Mouse (Mus musculus): Measurements from ENCODE around the gene Itpr1. TPM values are rescaled to one million over a fixed set of nuclear protein-coding genes. Genes with fewer than 3 reads are reported as not detected.

Itpr1 gene
- polyA plus RNA-seq, 1 experiment from 2014 or later, result 3.5 TPM

DNA sequence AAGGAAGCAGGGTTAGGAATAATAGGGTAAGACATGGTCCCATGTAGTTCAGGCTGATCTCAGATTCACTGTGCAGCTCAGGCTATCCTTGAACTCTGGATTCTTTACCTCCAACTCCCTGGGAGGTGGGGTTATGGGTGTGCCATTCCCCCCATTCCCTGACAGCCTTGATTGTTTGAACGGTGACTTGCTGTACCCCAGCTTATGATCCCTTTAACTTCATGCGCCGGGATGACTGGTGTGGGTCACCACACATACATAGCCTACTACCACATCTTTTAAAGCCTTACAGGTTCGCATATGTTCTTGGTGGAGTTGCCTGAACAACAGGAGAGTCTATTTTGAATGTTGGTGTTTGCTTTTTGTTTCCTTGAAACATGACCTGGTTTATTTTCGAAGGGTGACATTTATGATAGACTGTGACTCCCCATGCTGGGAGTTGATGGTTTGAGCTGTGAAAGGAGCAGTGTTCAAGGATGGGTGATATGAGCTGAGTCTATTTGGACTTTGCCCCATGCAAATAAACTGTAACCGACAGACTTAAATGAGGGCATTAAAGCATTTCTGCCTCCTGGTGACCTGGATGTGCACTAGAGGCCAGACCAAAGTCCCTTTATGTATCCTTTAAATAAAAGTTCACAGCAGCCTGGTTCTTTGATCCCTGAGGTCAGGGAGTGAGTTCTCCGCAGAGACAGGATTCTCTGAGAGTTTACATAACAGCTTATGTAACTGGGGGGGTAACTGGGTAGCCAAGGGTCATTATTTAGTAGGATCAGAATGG lies 273.5 kb downstream of the Itpr1 start:
- no peaks in the 10 kb centered on the region for H3K27me3 ChIP-seq (ENCODE audit: control insufficient read depth, insufficient read depth, low read length)
- no peak overlapping the region for H3K4me2 ChIP-seq (ENCODE audit: low read depth, low read length)
- no peak overlapping the region for H3K4me3 ChIP-seq (ENCODE audit: low read depth, low read length)
- H3K9me3 ChIP-seq (ENCODE audit: control insufficient read depth, low read length), result no peaks in the 10 kb centered on the region
- 87% methylated on average over 7 of the region's 7 CpGs for WGBS
- no peaks in the 10 kb centered on the region for H3K4me1 ChIP-seq (ENCODE audit: control insufficient read depth, insufficient read depth, low read length)
- ATAC-seq (ENCODE audit: low read depth), result no peak
- no peaks in the 10 kb centered on the region for H3K36me3 ChIP-seq (ENCODE audit: control insufficient read depth, insufficient read depth, low read length)
- no peak overlapping the region for H3K9ac ChIP-seq (replicated peaks; ENCODE audit: low read depth, low read length)
- no peak overlapping the region for H3K27ac ChIP-seq (ENCODE audit: low read depth, low read length)

DNA sequence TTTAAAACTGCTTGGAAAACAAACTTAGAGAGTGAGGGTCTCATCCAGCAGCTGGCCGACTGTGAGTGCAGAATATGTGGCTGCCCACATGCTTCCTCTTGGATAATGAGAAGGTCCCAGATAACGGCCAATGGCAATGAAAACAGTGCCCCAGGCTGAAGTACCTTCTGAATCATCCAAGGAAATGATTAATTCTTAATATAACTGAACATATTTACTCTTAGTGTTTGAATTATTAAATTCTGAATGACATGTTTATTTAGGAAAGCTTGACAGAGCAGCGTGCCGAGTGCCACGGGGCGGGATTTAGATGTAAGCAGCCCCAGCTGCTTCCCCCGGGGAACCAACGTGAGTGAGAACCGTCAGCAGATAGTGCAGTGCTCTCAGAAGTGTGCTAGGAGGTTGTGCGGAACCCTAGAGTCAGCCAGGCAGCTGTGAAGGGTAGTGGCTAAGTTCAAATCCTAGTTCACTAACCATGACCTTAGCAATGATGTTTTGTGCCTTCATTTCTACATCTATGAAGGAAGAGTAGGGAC lies 274.5 kb downstream of the Itpr1 start:
- H3K9me3 ChIP-seq (ENCODE audit: control insufficient read depth, low read length), result no peaks in the 10 kb centered on the region
- H3K36me3 ChIP-seq (ENCODE audit: control insufficient read depth, insufficient read depth, low read length), result no peaks in the 10 kb centered on the region
- no peak overlapping the region for H3K27ac ChIP-seq (ENCODE audit: low read depth, low read length)
- WGBS, result 59% methylated on average over 10 of the region's 10 CpGs
- no peak overlapping the region for H3K9ac ChIP-seq (replicated peaks; ENCODE audit: low read depth, low read length)
- ATAC-seq (ENCODE audit: low read depth), result no peak
- H3K4me3 ChIP-seq (ENCODE audit: low read depth, low read length), result no peak overlapping the region
- no peaks in the 10 kb centered on the region for H3K4me1 ChIP-seq (ENCODE audit: control insufficient read depth, insufficient read depth, low read length)
- no peaks in the 10 kb centered on the region for H3K27me3 ChIP-seq (ENCODE audit: control insufficient read depth, insufficient read depth, low read length)
- no peak overlapping the region for H3K4me2 ChIP-seq (ENCODE audit: low read depth, low read length)

- H3K9ac ChIP-seq (replicated peaks; ENCODE audit: low read depth, low read length), result no peak overlapping the region
- no peak overlapping the region for H3K27ac ChIP-seq (ENCODE audit: low read depth, low read length)
- WGBS, result 86% methylated on average over 5 of the region's 5 CpGs
- no peaks in the 10 kb centered on the region for H3K9me3 ChIP-seq (ENCODE audit: control insufficient read depth, low read length)
- H3K27me3 ChIP-seq (ENCODE audit: control insufficient read depth, insufficient read depth, low read length), result no peaks in the 10 kb centered on the region
- no peaks in the 10 kb centered on the region for H3K36me3 ChIP-seq (ENCODE audit: control insufficient read depth, insufficient read depth, low read length)
- no peaks in the 10 kb centered on the region for H3K4me1 ChIP-seq (ENCODE audit: control insufficient read depth, insufficient read depth, low read length)
- no peak overlapping the region for H3K4me2 ChIP-seq (ENCODE audit: low read depth, low read length)
- ATAC-seq (ENCODE audit: low read depth), result no peak
- no peak overlapping the region for H3K4me3 ChIP-seq (ENCODE audit: low read depth, low read length)
Observed at GRCm38 (mm10) chr6:108488250-108488649, 275.4 kb downstream of the Itpr1 start.

GRCm38 (mm10) chr6:108491969-108492368 lies 279.1 kb downstream of the Itpr1 start:
- no peaks in the 10 kb centered on the region for H3K27me3 ChIP-seq (ENCODE audit: control insufficient read depth, insufficient read depth, low read length)
- H3K4me3 ChIP-seq (ENCODE audit: low read depth, low read length), result no peak overlapping the region
- no peak overlapping the region for H3K27ac ChIP-seq (ENCODE audit: low read depth, low read length)
- no peaks in the 10 kb centered on the region for H3K36me3 ChIP-seq (ENCODE audit: control insufficient read depth, insufficient read depth, low read length)
- H3K4me2 ChIP-seq (ENCODE audit: low read depth, low read length), result no peak overlapping the region
- no peak for ATAC-seq (ENCODE audit: low read depth)
- no peaks in the 10 kb centered on the region for H3K9me3 ChIP-seq (ENCODE audit: control insufficient read depth, low read length)
- WGBS, result 84% methylated on average over 1 of the region's 1 CpGs
- H3K9ac ChIP-seq (replicated peaks; ENCODE audit: low read depth, low read length), result no peak overlapping the region
- H3K4me1 ChIP-seq (ENCODE audit: control insufficient read depth, insufficient read depth, low read length), result 0 out of 2 replicates have a peak, but pooled peaks cover 5% of the 10 kb centered on the region

- peak; percentile 38; the same call in 1 of the 2 replicates for ATAC-seq (ENCODE audit: low read depth)
- 81% methylated on average over 16 of the region's 16 CpGs for WGBS
- Histone ChIP-seq H3K4me2 (ENCODE audit: low read depth, low read length) (no peak overlapping the region), H3K4me1 (ENCODE audit: control insufficient read depth, insufficient read depth, low read length) (0 out of 2 replicates have a peak, but pooled peaks cover 5% of the 10 kb centered on the region), H3K27me3 (ENCODE audit: control insufficient read depth, insufficient read depth, low read length) (no peaks in the 10 kb centered on the region), H3K36me3 (ENCODE audit: control insufficient read depth, insufficient read depth, low read length) (no peaks in the 10 kb centered on the region), H3K27ac (ENCODE audit: low read depth, low read length) (no peak overlapping the region), H3K9ac (replicated peaks; ENCODE audit: low read depth, low read length) (no peak overlapping the region), H3K4me3 (ENCODE audit: low read depth, low read length) (no peak overlapping the region), H3K9me3 (ENCODE audit: control insufficient read depth, low read length) (no peaks in the 10 kb centered on the region)
Observed at GRCm38 (mm10) chr6:108493753-108494152, 280.9 kb downstream of the Itpr1 start.

DNA sequence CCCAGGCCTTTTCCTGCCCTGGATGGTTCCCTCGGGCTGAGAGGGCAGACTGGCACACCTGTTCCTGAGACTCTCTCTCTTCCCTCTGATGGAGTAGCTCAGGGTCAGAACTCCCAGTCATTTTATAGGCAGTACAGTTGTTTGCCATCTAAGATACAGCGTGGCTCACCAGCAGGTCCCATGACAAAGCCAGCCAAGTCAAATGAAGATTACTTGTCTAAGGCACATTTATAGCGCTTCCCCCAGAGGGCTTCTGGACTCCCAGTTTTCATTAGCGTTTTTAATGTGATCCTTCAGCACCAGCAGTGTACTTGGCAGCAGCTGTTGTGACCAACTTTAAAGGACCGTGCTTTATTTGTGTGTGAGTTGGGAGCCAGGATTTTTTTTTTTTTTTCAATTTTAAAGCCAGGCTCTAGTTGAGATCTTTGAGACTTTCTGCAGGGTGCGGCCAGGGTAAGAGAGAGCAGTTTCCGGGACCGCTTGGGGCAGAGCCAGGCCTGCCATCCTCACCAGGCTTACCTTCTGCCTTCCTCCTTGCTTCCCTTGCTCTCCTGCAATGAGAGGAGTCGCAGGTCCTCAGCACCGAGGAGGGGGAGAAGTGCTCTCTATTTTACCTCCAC lies 281.4 kb downstream of the Itpr1 start:
- Histone ChIP-seq H3K27me3 (ENCODE audit: control insufficient read depth, insufficient read depth, low read length) (no peaks in the 10 kb centered on the region), H3K4me2 (ENCODE audit: low read depth, low read length) (no peak overlapping the region), H3K27ac (ENCODE audit: low read depth, low read length) (no peak overlapping the region), H3K36me3 (ENCODE audit: control insufficient read depth, insufficient read depth, low read length) (no peaks in the 10 kb centered on the region), H3K9me3 (ENCODE audit: control insufficient read depth, low read length) (no peaks in the 10 kb centered on the region), H3K4me1 (ENCODE audit: control insufficient read depth, insufficient read depth, low read length) (0 out of 2 replicates have a peak, but pooled peaks cover 5% of the 10 kb centered on the region), H3K4me3 (ENCODE audit: low read depth, low read length) (no peak overlapping the region), H3K9ac (replicated peaks; ENCODE audit: low read depth, low read length) (no peak overlapping the region)
- peak; percentile 80; the same call in 1 of the 2 replicates for ATAC-seq (ENCODE audit: low read depth)
- 47% methylated on average over 10 of the region's 10 CpGs for WGBS

DNA sequence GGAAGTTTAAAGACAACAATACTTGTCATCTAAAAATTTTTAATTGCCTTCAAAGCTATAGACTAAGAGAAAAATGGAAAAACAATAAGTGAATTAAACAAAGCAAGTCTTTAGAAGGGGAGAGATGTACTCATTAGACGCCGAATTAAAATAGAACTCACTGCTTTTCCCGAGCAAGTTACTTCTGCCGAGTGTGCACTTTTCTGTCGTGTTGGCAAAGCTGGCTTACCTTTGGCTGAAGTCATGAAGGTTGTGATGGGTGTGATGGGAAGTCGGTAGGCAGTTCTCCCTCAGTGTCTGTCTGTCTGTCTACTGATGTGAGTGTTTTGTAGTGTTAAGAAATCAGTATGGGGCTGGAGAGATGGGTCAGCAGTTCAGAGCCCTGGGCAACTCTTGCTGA lies 282.1 kb downstream of the Itpr1 start:
- H3K9ac ChIP-seq (replicated peaks; ENCODE audit: low read depth, low read length), result no peak overlapping the region
- no peak overlapping the region for H3K27ac ChIP-seq (ENCODE audit: low read depth, low read length)
- H3K4me2 ChIP-seq (ENCODE audit: low read depth, low read length), result no peak overlapping the region
- 87% methylated on average over 6 of the region's 6 CpGs for WGBS
- no peak overlapping the region for H3K4me3 ChIP-seq (ENCODE audit: low read depth, low read length)
- ATAC-seq (ENCODE audit: low read depth), result no peak
- no peaks in the 10 kb centered on the region for H3K27me3 ChIP-seq (ENCODE audit: control insufficient read depth, insufficient read depth, low read length)
- no peaks in the 10 kb centered on the region for H3K36me3 ChIP-seq (ENCODE audit: control insufficient read depth, insufficient read depth, low read length)
- 0 out of 2 replicates have a peak, but pooled peaks cover 5% of the 10 kb centered on the region for H3K4me1 ChIP-seq (ENCODE audit: control insufficient read depth, insufficient read depth, low read length)
- H3K9me3 ChIP-seq (ENCODE audit: control insufficient read depth, low read length), result no peaks in the 10 kb centered on the region

DNA sequence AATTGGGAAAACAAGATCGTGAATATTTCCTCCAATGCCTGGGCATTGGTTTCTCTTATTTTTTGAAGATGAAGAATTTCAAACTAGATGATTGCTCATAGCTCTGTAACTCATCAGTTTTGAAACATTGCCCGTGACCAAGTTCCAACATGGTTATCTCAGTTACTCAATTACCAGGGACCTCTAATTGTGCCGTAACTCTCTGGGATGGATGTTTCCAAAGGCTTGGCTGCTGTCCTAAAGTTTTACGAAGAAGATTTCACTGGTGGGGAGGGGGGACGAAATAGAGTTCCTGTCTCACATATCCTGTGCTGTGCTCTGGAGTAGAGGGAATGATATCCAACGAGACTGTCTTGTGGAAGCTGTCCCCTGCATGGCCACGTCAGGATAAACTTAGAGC lies 285.2 kb downstream of the Itpr1 start:
- Histone ChIP-seq H3K4me3 (ENCODE audit: low read depth, low read length) (no peak overlapping the region), H3K9me3 (ENCODE audit: control insufficient read depth, low read length) (no peaks in the 10 kb centered on the region), H3K4me1 (ENCODE audit: control insufficient read depth, insufficient read depth, low read length) (0 out of 2 replicates have a peak, but pooled peaks cover 5% of the 10 kb centered on the region), H3K27me3 (ENCODE audit: control insufficient read depth, insufficient read depth, low read length) (no peaks in the 10 kb centered on the region), H3K9ac (replicated peaks; ENCODE audit: low read depth, low read length) (no peak overlapping the region), H3K36me3 (ENCODE audit: control insufficient read depth, insufficient read depth, low read length) (no peaks in the 10 kb centered on the region), H3K4me2 (ENCODE audit: low read depth, low read length) (no peak overlapping the region), H3K27ac (ENCODE audit: low read depth, low read length) (no peak overlapping the region)
- ATAC-seq (ENCODE audit: low read depth), result no peak
- 89% methylated on average over 7 of the region's 7 CpGs for WGBS

GRCm38 (mm10) chr6:108503651-108504050 lies 290.8 kb downstream of the Itpr1 start:
- H3K4me1 ChIP-seq (ENCODE audit: control insufficient read depth, insufficient read depth, low read length), result no peaks in the 10 kb centered on the region
- H3K36me3 ChIP-seq (ENCODE audit: control insufficient read depth, insufficient read depth, low read length), result no peaks in the 10 kb centered on the region
- H3K9me3 ChIP-seq (ENCODE audit: control insufficient read depth, low read length), result no peaks in the 10 kb centered on the region
- H3K4me3 ChIP-seq (ENCODE audit: low read depth, low read length), result no peak overlapping the region
- 93% methylated on average over 5 of the region's 5 CpGs for WGBS
- H3K27me3 ChIP-seq (ENCODE audit: control insufficient read depth, insufficient read depth, low read length), result no peaks in the 10 kb centered on the region
- ATAC-seq (ENCODE audit: low read depth), result no peak
- H3K4me2 ChIP-seq (ENCODE audit: low read depth, low read length), result no peak overlapping the region
- H3K27ac ChIP-seq (ENCODE audit: low read depth, low read length), result no peak overlapping the region
- H3K9ac ChIP-seq (replicated peaks; ENCODE audit: low read depth, low read length), result no peak overlapping the region
